Mouse (Mus musculus) hindbrain, embryonic 16.5 days (tissue): ENCODE data around the gene S100a1. TPM values are rescaled to one million over a fixed set of nuclear protein-coding genes. Genes with fewer than 3 reads are reported as not detected.

Experiments used
- ATAC-seq: fragments of 200-750 bp; cut with Nextera tagmentation; 2 replicates; pipeline ENCODE4 v1.8.0; 2017; ENCODE audit warnings: moderate TSS enrichment, moderate library complexity
- H3K27ac ChIP-seq: fragments of 300-500 bp; sonication (generic); 2 replicates; pipeline ENCODE4 v1.5.1; 2014; ENCODE audit warnings: low read depth, mild to moderate bottlenecking, control low read depth, low read length, moderate library complexity
- H3K27me3 ChIP-seq: fragments of 300-500 bp; sonication (generic); replicated peaks from 2 replicates; pipeline ENCODE4 v1.6.1; 2014; ENCODE audit warnings: low read length; ENCODE audit not compliant: control insufficient read depth, insufficient read depth
- H3K36me3 ChIP-seq: fragments of 300-500 bp; sonication (generic); 2 replicates; pipeline ENCODE4 v1.6.1; 2014; ENCODE audit warnings: mild to moderate bottlenecking, low read length, moderate library complexity, mixed read lengths; ENCODE audit not compliant: control insufficient read depth, insufficient read depth
- H3K4me1 ChIP-seq: fragments of 300-500 bp; sonication (generic); 2 replicates; pipeline ENCODE4 v1.6.1; 2014; ENCODE audit warnings: low read depth, low read length; ENCODE audit not compliant: control insufficient read depth, insufficient read depth
- H3K4me2 ChIP-seq: fragments of 300-500 bp; sonication (generic); 2 replicates; pipeline ENCODE4 v1.6.1; 2014; ENCODE audit warnings: mild to moderate bottlenecking, low read length, control low read depth, moderate library complexity
- H3K4me3 ChIP-seq: fragments of 300-500 bp; sonication (generic); 2 replicates; pipeline ENCODE4 v1.5.1; 2014; ENCODE audit warnings: mild to moderate bottlenecking, low read length, control low read depth, moderate library complexity
- H3K9ac ChIP-seq: fragments of 300-500 bp; sonication (generic); 2 replicates; pipeline ENCODE4 v1.6.1; 2014; ENCODE audit warnings: low read depth, mild to moderate bottlenecking, control low read depth, low read length, moderate library complexity
- H3K9me3 ChIP-seq: fragments of 300-500 bp; sonication (generic); 2 replicates; pipeline ENCODE4 v1.6.1; 2014; ENCODE audit warnings: mild to moderate bottlenecking, low read length, moderate library complexity; ENCODE audit not compliant: control insufficient read depth
- WGBS: fragments of 180-500 bp; shearing (Covaris S2); extraction: QIAGEN DNeasy Blood & Tissue Kit; methylation state at CpG from one replicate; pipeline ENCODE4 v1.1.7; 2014; 5-methylcytosine and 5-hydroxymethylcytosine counted together
- polyA plus RNA-seq: library from polyadenylated mRNA; unstranded; fragments of >200 nt; fragmentation: Nextera tagmentation; extraction: Ambion mirVana; gene quantifications from 2 replicates; pipeline ENCODE4 v1.2.1, GENCODE M21; 2015

The S100a1 gene
- polyA plus RNA-seq, 1 experiment from 2014 or later = 40.5 TPM

GRCm38 (mm10) chr3:90505216-90505615 is 9.0 kb downstream of the S100a1 start:
- no peak overlapping the region for H3K4me2 ChIP-seq
- 97% methylated on average over 5 of the region's 5 CpGs for WGBS
- no peak for ATAC-seq
- H3K36me3 ChIP-seq = peaks cover 34% of the 10 kb centered on the region
- H3K27me3 ChIP-seq = no peaks in the 10 kb centered on the region
- no peak overlapping the region for H3K4me3 ChIP-seq
- H3K9me3 ChIP-seq = no peaks in the 10 kb centered on the region
- no peak overlapping the region for H3K9ac ChIP-seq
- H3K27ac ChIP-seq = no peak overlapping the region
- H3K4me1 ChIP-seq = peaks cover 17% of the 10 kb centered on the region

GRCm38 (mm10) chr3:90503444-90503843 is 10.7 kb downstream of the S100a1 start:
- Histone ChIP-seq H3K36me3 (peaks cover 38% of the 10 kb centered on the region), H3K9ac (no peak overlapping the region), H3K4me2 (no peak overlapping the region), H3K27me3 (no peaks in the 10 kb centered on the region), H3K27ac (no peak overlapping the region), H3K9me3 (no peaks in the 10 kb centered on the region), H3K4me1 (peaks cover 17% of the 10 kb centered on the region), H3K4me3 (no peak overlapping the region)
- 89% methylated on average over 4 of the region's 4 CpGs for WGBS
- ATAC-seq = no peak

GRCm38 (mm10) chr3:90497597-90497996 is 16.6 kb downstream of the S100a1 start:
- Histone ChIP-seq H3K27me3 (no peaks in the 10 kb centered on the region), H3K4me2 (no peak overlapping the region), H3K4me3 (no peak overlapping the region), H3K27ac (no peak overlapping the region), H3K9ac (no peak overlapping the region), H3K4me1 (no peaks in the 10 kb centered on the region), H3K36me3 (peaks cover 23% of the 10 kb centered on the region), H3K9me3 (no peaks in the 10 kb centered on the region)
- ATAC-seq = no peak

- Histone ChIP-seq H3K4me2 (no peak overlapping the region), H3K27ac (no peak overlapping the region), H3K4me1 (no peaks in the 10 kb centered on the region), H3K27me3 (no peaks in the 10 kb centered on the region), H3K9me3 (no peaks in the 10 kb centered on the region), H3K36me3 (peaks cover 11% of the 10 kb centered on the region), H3K9ac (no peak overlapping the region), H3K4me3 (no peak overlapping the region)
- whole genome bisulfite sequencing = 90% methylated on average over 7 of the region's 7 CpGs
- ATAC-seq = no peak
Measured at GRCm38 (mm10) chr3:90495850-90496525, 18.2 kb downstream of the S100a1 start.

- Histone ChIP-seq H3K27me3 (no peaks in the 10 kb centered on the region), H3K9ac (no peak overlapping the region), H3K4me1 (peaks cover 7% of the 10 kb centered on the region), H3K4me2 (no peak overlapping the region), H3K4me3 (no peak overlapping the region), H3K36me3 (peaks cover 9% of the 10 kb centered on the region; the same call in 1 of the 2 replicates), H3K27ac (no peak overlapping the region), H3K9me3 (no peaks in the 10 kb centered on the region)
- 71% methylated on average over 4 of the region's 4 CpGs for WGBS
- ATAC-seq = no peak
Measured at GRCm38 (mm10) chr3:90493831-90494540, 20.2 kb downstream of the S100a1 start.

GRCm38 (mm10) chr3:90491350-90491749 is 22.8 kb downstream of the S100a1 start:
- no peak overlapping the region for H3K4me3 ChIP-seq
- H3K4me1 ChIP-seq = peaks cover 7% of the 10 kb centered on the region
- no peak overlapping the region for H3K9ac ChIP-seq
- no peak for ATAC-seq
- no peak overlapping the region for H3K4me2 ChIP-seq
- no peak overlapping the region for H3K27ac ChIP-seq
- H3K27me3 ChIP-seq = no peaks in the 10 kb centered on the region
- H3K36me3 ChIP-seq = peaks cover 16% of the 10 kb centered on the region
- WGBS = 30% methylated on average over 2 of the region's 2 CpGs
- H3K9me3 ChIP-seq = no peaks in the 10 kb centered on the region

- peak; percentile 98 for ATAC-seq
- Histone ChIP-seq H3K4me3 (peak within 1 kb of the TSS; percentile 89), H3K4me2 (peak within 1 kb of the TSS; percentile 81), H3K4me1 (peaks cover 7% of the 10 kb centered on the region), H3K36me3 (peaks cover 21% of the 10 kb centered on the region), H3K27ac (peak within 1 kb of the TSS; percentile 85), H3K9me3 (no peaks in the 10 kb centered on the region), H3K27me3 (no peaks in the 10 kb centered on the region), H3K9ac (peak within 1 kb of the TSS; percentile 93)
- under 1% methylated on average over 37 of the region's 37 CpGs for WGBS
Measured at GRCm38 (mm10) chr3:90490696-90491256, 23.4 kb downstream of the S100a1 start, which contains the start of gene Snapin. Snapin (minus strand) TSS chr3:90491033.

GRCm38 (mm10) chr3:90488576-90488975 is 25.6 kb downstream of the S100a1 start:
- no peak for ATAC-seq
- Histone ChIP-seq H3K9me3 (no peaks in the 10 kb centered on the region), H3K4me3 (no peak overlapping the region), H3K36me3 (peaks cover 33% of the 10 kb centered on the region), H3K4me2 (no peak overlapping the region), H3K4me1 (peaks cover 7% of the 10 kb centered on the region), H3K27me3 (no peaks in the 10 kb centered on the region), H3K27ac (no peak overlapping the region), H3K9ac (no peak overlapping the region)
- WGBS = 89% methylated on average over 6 of the region's 6 CpGs

GRCm38 (mm10) chr3:90486998-90487397 is 27.2 kb downstream of the S100a1 start:
- Histone ChIP-seq H3K27ac (no peak overlapping the region), H3K4me3 (no peak overlapping the region), H3K4me2 (no peak overlapping the region), H3K4me1 (peaks cover 7% of the 10 kb centered on the region), H3K9me3 (no peaks in the 10 kb centered on the region), H3K27me3 (no peaks in the 10 kb centered on the region), H3K36me3 (peaks cover 45% of the 10 kb centered on the region), H3K9ac (no peak overlapping the region)
- no peak for ATAC-seq
- 81% methylated on average over 5 of the region's 5 CpGs for WGBS
